Mouse (Mus musculus) CD4-positive, CD25-positive, alpha-beta regulatory T cell, adult 2 months (primary cell): ENCODE results near the gene Myo16.

ENCODE experiments used
- DNase-seq: peaks from one replicate; pipeline ENCODE4 v3.0.0-alpha.2; 2012; ENCODE audit warnings: low read depth, low spot score

Gene Myo16

DNA sequence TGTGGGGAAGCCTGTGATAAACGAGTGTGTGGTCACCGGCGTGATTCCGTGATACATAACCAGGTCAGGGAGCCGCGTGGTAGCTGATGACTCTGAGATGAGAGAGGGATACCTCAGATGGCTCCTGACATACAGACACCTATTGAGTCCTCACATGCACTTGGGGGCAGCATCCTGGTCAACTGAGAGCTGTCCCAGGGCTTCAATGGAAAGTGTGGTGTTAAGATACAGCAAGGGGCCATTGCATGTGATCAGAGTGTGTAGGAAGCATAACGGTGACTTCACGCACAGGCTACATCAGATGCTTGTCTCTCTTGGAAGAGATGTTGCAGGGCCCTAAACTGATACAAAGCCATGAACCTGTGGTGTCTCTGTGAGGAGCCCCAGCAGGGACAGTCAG, 260.2 kb downstream of the Myo16 start:
- no peak for DNase-seq

DNA sequence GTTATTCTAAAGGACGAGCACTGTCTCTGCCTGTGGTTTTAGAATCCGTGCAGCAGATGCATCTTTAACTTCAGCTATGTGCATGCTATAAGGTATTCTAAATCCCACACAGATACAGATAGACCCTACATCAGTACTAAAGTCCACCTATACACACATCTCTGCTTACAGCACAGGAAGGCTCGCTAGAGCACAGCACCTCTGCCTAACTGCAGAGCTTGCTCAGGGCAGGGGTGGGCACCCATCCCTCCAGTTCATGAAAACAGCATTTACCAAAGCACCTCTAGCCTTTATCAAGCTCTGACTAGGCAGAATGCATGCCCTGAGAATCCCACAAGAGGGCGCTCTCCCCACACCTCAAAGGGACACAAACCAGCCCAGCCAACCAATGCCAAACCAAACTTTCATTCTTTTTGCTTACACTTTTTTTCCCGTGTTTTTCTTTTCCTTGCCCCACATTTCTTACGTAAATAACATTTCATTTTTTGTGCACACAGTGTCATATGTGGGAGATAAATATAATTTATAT, 261.0 kb downstream of the Myo16 start:
- DNase-seq: peak; percentile 53

DNA sequence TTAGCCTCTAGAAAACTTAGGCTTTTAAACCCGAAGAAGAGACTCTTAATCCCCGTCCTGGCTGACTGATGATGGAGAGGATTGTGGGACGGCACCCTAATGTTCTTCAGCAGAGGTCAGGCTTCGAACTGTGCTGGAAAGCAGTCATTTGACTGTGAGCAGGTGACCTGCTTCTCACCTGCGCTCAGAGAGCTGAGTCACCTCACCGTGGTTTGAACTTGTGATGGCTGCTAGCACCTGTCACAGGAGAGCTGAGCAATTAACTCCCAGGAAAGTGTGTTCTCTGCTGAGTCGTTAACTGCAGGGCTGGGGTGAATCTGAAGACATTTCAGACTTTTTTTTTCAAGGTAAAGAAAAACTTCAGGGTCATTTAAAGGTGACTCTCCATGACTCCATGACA, 261.6 kb downstream of the Myo16 start:
- DNase-seq: no peak

DNA sequence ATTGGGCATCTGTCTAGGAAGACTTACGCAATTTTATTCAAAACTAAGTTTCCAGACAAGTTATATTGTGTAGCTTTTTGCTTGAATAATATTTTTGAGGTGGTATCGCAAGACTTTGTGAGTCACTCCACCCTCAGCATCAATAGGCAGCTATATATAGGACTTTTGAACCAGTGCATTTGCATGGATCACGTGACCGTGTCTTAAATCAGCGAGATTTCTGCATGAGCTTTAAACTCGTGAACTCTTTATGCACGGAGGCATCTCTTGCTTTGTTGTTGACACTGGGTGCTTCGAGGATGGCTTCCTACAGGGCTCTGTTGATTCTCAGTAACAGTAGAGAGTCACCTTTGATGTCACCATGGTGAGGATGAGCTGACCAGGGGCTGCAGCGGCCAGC, 262.2 kb downstream of the Myo16 start:
- no peak for DNase-seq

DNA sequence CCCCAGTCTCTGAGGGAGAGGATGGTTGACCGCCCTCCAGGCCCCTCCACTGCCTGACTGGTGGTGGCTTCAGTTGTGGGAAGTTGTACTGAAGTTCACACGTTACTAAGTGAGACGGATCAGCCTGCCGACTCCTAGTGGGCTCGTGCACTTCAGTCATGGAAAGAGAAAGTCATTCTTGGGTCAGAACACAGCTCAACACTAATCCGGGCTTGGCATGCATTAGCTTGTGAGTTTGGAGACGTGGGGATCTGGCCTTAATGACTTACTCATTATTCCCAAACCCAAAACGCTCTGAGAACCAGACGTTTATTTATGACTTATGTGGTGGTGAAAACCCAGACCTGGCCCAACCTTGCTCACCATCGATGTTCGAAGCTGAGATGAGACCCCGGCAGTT, 263.1 kb downstream of the Myo16 start:
- DNase-seq: no peak

DNA sequence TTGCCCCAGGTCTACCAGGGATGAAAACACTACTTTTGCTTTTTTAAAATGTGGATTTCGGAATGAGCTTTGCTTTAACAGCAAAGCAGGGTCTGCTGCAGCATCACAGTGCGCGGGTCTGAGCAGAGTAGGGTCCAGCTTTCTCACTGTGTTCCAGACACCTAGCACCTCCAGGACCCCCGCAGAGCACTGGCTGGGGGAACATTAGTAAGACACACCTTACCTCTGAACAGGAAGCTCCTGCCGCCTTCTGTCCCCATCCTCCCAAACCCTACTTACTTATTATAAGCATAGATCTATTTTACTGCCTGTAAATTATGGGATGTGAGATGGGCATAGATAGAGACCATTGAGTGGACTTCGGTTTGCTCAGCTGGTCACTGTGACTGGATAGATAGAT, 263.6 kb downstream of the Myo16 start:
- DNase-seq: no peak

DNA sequence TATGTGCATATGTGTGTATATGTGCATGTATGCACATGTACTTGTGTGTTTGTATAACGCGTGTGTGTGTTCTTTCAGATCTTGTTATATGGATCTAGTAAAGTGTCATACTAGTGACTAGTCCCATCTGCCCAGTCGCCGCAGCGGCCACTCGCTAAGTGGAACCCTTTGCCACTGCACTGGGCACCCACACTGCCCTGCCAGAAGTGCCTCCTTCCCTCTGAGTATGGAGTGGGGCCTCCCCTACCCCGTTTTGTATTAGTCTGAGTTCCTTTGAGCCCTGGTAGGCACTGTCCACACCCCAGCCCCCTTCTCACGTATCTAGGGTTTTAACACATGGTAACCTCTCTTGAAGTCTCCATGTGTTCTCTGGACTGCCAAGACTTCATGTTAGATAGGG, 264.3 kb downstream of the Myo16 start:
- no peak for DNase-seq

DNA sequence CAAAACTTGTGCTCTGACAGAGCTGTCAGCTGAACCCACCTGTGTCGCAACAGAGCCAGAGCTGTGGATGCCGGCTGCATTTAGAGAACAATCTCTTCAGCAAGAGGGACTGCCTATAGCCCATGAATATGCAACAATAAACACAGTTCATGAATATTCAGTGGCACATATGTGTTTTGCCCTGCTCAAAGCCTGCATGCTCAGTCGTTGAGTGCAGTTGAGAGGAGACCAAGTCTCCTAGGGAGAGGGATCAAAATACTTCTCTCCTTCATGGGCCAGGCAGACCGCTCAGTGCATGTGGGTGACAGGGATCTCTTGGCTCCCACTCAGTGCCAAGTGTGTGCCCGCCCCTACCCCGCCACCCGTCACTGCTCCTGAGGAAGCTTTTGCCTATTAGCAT, 265.3 kb downstream of the Myo16 start:
- DNase-seq: no peak

DNA sequence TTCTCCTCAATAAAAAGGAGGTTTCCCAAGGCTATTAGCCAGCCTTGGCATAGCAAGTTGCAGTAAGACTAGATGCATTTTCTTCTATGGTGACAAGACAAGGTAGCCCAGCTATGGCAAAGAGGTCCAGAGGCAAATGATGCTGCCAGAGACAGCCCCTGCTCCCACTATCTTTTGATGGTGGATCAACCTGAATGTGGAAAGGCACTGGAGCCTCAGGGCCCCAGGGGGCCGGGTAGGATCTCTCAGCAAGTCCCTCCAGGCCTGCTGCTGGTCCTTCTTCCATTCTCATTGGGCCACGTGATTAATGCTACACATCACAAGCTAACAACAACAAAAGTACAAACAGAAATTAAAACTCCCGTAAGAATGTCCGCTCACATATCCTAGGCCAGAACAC, 266.0 kb downstream of the Myo16 start:
- DNase-seq: no peak

DNA sequence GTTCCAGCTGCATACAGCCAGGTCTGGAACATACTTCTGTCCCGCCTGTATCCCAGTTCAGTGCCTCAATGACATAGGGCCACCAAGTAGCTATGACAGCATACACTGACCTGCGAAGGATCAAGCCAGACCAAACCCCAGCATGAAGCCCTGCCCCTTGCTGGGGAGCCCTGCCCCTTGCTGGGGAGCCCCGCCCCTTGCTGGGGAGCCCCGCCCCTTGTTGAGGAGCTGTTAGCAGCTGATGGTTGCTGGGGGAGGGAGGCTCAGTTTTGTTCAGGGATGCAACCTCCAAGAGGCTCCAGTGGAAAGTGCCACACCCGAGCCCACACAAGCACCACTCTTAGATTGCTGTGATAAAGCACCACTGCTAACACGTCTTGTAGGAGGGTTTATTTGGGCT, 266.8 kb downstream of the Myo16 start:
- no peak for DNase-seq

DNA sequence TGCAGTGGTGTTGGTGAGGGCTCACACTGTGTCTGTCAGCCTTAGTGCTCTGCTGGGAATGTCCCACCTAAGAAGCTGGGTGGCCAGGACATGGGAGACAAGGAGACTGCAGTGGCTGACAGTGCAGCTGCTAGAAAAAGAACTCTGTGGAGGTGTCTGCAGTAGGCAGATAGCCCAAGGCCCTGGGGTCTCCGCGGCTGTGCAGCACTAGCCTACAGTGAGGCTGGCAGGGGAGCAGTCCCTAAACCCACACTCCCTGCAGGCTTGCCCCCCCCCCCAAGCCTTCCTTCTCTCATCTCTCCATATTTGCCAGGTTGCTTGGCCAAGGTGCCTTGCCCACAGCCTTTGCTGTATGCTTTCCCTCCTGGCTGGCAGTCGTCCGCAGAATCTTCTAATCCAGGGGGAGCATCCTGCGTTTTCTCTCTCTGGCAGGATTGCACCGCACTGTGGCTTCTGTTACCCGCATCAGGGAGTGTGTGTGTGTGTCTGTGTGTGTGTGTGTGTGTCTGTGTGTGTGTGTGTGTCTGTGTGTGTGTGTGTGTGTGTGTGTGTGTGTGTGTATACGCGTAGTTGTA, 267.9 kb downstream of the Myo16 start:
- no peak for DNase-seq

DNA sequence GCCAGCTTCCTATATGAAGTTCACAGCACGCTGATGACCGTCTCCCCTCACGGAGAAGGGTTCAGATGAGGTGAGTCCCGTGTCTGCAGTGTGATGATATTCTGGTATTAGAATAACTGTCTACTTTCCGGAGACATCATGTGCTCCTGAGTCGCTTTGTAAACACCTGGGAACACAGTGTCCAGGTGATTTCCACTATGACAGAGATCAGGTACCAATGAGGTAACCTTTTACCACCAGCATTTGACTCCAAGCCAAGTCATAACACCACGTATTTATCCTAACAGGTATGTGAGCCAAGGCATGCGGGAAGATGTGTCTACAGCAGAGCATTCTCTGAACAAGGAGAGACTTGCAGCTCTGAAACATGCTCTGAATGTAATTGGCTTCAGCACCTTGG, 281.8 kb downstream of the Myo16 start:
- DNase-seq: no peak

DNA sequence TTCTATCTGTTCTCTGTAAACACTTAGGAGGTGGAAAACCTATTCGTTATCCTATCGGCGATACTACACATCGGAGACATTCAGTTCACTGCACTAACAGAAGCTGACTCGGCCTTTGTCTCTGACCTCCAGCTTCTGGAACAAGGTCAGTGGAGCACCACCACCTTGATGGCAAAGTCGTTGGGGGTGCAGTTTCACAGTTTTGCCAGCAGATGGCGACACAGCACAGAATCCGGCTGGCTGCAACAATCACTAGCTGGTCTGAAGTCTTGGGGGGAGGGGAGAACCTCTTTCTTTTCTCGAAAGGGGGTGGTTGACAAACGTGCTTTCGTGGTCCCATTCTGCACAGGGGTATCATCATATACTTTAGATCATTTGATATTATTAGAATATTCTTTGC, 285.1 kb downstream of the Myo16 start:
- peak; percentile 68 for DNase-seq

DNA sequence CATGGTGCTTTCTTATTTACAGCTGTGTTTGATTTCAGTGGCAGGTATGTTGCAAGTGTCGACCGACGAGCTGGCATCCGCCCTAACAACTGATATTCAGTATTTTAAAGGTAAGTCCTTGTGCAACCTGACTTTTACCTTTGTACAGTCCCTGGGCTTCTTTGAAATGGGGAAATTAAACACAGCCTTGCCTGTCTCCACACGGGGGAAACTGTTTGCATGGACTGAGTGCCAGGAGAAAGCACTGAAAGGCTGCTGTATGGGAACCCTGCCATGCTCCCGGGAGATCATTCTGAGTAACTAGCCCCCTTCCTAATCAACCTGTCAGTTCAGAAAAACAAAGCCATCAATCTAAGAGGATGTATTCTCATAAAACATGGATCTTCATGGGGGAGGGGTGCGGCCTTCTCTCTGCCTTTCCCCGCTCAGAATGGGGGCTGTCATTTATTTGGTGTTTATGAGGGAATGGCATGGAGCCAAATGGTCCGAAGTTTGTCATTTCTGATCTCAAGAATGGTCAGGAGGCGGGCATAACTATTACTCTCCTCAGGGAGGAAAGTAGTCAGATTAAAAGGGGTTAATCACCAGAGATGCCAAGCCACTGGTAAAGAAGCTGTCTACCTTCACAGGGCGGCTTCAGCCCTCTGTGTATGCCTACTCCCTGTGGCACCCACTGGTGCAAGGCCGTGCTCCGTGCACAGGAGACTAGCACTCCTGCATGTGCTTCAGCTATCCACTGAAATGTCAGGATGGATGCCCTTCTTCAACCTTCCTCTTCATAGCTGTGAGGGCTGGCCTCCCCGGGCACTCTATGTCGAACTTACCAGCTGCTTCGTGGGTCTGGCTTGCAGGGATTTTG, 286.1 kb downstream of the Myo16 start:
- DNase-seq: no peak

DNA sequence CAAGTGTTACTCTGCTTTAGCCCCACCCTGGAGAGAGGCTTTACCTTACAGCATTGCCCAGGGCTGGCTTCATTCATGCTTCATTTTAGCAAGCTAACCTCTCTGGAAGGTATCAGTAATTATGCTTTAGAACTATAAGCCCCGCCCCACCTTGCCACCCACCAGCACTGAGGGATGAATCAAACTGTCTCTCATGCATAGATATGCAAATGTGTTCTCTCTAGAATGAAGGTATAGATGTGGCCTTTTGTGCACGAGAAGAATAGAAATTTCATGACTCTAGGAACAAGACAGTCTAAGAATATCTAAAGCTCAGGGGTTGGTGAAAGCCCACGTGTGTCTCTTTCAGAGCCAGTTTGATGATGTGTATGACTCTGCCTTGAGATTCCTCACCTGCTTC, 288.9 kb downstream of the Myo16 start:
- DNase-seq: no peak

DNA sequence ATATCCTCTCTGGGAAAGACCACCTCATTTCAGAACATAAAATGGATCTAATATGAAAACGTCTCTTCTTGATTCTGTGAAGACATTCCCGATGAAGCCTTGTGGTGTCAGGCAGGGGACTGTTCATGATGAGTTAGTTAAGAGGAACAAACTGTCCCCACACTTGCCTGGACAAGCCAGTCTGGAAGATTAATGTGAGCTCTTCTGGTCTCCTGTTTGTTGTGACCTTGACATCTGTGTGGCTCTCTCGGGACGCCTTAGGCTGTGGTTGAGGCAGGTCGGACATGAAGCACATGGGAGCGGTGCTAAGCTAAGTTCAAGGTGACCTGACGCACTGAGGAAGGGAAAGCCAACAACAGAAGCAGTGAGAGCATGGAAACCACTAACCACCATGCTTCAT, 291.3 kb downstream of the Myo16 start:
- no peak for DNase-seq

DNA sequence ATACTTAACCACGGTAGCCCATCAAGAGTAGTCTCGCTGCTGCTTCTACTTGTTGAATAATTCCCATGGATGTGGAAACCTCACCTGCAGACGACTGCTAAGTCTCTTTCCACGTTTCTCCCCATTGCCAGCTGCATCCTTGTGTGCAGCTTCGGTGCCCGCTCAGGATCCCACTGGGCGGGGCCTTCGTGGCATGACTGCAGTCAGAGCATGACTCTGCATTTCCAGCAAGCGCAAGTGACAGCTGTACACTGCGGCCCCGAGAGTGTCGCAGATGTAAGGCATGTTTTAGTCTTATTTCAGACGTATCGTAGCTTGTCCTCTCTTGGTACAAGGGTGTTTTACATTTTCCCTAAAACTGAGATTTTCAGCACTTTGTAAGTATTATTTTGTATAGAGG, 294.8 kb downstream of the Myo16 start:
- no peak for DNase-seq

DNA sequence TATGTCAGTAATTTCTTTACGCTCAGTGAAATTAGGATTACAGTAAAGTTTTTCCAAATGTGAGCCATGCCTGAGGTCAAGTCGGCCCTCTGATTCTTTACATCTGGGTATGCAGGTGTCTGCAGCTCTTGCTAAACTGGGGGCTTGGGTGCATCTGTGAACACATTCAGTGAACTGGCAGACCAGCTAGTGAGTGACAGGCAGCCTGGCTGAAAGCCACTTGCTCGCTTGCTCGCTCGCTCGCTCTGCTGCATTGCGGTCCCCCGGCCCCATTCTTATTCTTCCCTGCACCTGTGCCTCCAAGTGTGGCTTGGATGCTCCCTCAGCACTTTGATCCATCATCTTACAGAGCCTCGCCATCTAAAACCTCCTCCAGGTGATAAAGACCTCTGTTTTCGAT, 299.3 kb downstream of the Myo16 start:
- DNase-seq: no peak

DNA sequence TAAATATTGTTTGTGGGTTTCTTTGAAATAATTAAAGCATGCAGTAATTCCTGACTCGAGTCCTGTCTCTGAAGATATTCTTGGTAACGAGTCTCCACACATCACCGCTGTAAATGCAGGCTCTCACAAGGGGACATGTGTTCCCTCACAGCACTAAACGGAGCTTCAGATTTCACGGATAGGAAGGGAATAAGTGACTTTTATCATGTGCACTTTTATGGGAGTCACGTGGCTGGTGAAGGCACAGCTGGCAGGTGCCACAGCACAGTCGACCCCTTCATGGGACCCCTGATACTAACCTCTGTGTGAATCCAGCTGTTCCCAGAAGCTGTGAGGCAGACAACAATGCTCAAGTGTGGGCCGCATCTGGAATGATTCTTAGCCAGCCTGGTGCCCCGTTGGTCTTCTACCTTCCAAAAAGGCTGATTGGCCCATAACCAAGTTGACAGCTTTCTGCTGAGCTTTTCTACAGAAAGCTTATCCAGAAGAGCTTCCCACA, 304.5 kb downstream of the Myo16 start:
- DNase-seq: no peak

DNA sequence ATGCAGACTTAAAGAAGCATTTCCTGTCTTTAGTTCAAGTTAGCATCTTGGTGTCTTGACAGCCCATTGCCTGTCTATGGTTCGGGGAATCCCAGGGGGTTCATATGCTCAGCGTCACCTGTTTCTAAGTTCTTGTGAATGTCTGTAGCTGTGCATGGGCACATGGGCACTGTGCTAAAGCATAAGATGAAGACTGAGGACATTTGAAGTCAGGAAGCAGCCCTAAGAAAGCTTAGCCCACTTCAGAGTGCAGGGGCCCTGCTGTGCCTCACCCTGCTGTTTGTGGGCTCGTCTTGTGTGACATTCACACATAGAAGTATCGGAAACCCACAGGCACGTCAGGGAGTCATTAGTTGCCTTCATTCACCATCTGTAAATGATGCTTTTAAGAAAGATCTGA, 308.6 kb downstream of the Myo16 start:
- DNase-seq: no peak

DNA sequence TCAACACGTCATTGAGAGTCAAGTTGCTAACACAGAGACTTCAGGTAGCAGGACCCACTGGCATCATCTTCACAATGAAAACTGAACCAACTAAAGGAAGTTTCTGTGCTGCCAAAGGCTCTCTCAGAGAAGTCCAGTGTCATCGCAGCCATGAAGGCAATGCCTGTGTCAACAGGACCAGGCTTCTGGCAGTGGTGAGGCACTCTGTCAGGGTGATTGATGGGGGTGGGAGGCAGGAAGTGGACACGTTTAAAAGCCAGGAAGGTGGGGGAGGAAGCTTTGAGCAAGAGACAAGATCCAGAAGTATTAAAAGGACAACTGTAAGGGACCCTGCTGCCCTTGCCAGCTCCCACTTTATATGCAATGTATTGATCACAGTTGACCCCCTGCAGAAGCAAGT, 314.8 kb downstream of the Myo16 start:
- no peak for DNase-seq

DNA sequence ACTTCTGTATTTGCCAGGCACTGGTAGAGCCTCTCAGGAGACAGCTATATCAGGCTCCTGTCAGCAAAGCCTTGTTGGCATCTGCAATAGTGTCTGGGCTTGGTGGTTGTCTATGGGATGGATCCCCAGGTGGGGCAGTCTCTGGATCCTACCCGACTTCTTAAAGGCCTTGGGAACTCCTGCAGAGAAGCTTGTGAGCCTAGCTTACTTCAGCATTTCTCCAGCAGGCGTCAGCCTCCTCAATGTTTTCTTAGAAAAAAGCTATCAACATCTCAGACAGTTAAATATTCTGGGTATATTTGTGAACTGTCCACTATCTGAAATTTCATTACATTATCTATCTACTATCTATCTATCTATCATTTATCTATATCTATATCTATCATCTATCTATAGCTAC, 315.9 kb downstream of the Myo16 start:
- no peak for DNase-seq

DNA sequence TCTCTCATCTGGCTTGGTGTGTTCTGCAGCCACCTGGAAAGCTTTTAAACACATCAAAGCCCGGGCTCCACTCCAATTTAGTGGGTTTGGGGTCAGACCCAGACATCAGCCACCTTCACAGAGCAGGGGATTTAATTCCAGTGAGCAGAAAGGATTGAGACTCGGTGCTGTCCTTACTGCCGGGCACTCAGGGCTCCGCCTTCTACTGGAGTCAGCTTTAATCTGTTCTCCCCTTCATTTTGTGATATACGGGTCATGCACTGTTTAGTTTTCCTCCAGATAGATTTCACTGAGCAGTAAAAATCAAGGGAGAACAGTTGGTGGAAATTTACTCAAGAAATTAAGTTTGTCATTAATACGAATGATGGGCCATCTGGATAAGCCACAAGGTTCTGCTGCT, 316.6 kb downstream of the Myo16 start:
- no peak for DNase-seq
